Mouse (Mus musculus) heart, embryonic 10.5 days (tissue): ENCODE measurements around the gene Smpd3. TPM values are rescaled to one million over a fixed set of nuclear protein-coding genes. Genes with fewer than 3 reads are reported as not detected.

Experiments used
- DNase-seq: peaks from one replicate; pipeline ENCODE4 v3.0.0-alpha.2; 2017; ENCODE audit warnings: low spot score
- H3K27ac ChIP-seq: fragments of 300-500 bp; sonication (generic); 2 replicates; pipeline ENCODE4 v1.5.1; 2016; ENCODE audit warnings: mild to moderate bottlenecking
- H3K27me3 ChIP-seq: fragments of 300-500 bp; sonication (generic); 2 replicates; pipeline ENCODE4 v1.6.1; 2016; ENCODE audit warnings: mild to moderate bottlenecking; ENCODE audit not compliant: poor library complexity, insufficient read depth, severe bottlenecking
- H3K36me3 ChIP-seq: fragments of 300-500 bp; sonication (generic); 2 replicates; pipeline ENCODE4 v1.6.1; 2016; ENCODE audit warnings: mild to moderate bottlenecking, moderate library complexity
- H3K4me1 ChIP-seq: fragments of 300-500 bp; sonication (generic); 2 replicates; pipeline ENCODE4 v1.6.1; 2016; ENCODE audit warnings: mild to moderate bottlenecking
- H3K4me3 ChIP-seq: fragments of 300-500 bp; sonication (generic); 2 replicates; pipeline ENCODE4 v1.5.1; 2016; ENCODE audit warnings: mild to moderate bottlenecking, moderate library complexity
- H3K9me3 ChIP-seq: fragments of 300-500 bp; sonication (generic); 2 replicates; pipeline ENCODE4 v1.6.1; 2016; ENCODE audit warnings: mild to moderate bottlenecking, moderate library complexity
- WGBS: fragments of 180-500 bp; shearing (Covaris S2); methylation state at CpG from one replicate; pipeline ENCODE4 v1.1.7; 2016; 5-methylcytosine and 5-hydroxymethylcytosine counted together
- polyA plus RNA-seq: library from polyadenylated mRNA; unstranded; fragments of >200 nt; fragmentation: Nextera tagmentation; extraction: Ambion mirVana; gene quantifications from 2 replicates; pipeline ENCODE4 v1.2.1, GENCODE M21; 2016

The Smpd3 gene
- polyA plus RNA-seq, 1 experiment from 2014 or later = 3.8 TPM

GRCm38 (mm10) chr8:106273468-106273867 lies 64.3 kb downstream of the Smpd3 start:
- Histone ChIP-seq H3K27ac (peak overlapping the region; percentile 82), H3K4me3 (no peak overlapping the region), H3K27me3 (peaks cover 8% of the 10 kb centered on the region; the same call in 1 of the 2 replicates), H3K9me3 (no peaks in the 10 kb centered on the region), H3K36me3 (no peaks in the 10 kb centered on the region), H3K4me1 (peaks cover 51% of the 10 kb centered on the region)
- WGBS = 84% methylated on average over 3 of the region's 3 CpGs
- no peak for DNase-seq

- no peaks in the 10 kb centered on the region for H3K36me3 ChIP-seq
- H3K4me3 ChIP-seq = peak overlapping the region; percentile 13; the same call in 1 of the 2 replicates
- peaks cover 5% of the 10 kb centered on the region; the same call in 1 of the 2 replicates for H3K27me3 ChIP-seq
- 27% methylated on average over 4 of the region's 4 CpGs for WGBS
- no peaks in the 10 kb centered on the region for H3K9me3 ChIP-seq
- no peak for DNase-seq
- peaks cover 53% of the 10 kb centered on the region for H3K4me1 ChIP-seq
- peak overlapping the region; percentile 82 for H3K27ac ChIP-seq
These were observed 66.4 kb downstream of the Smpd3 start for GRCm38 (mm10) chr8:106271378-106271777.

GRCm38 (mm10) chr8:106270804-106271203 lies 67.0 kb downstream of the Smpd3 start:
- H3K4me1 ChIP-seq = peaks cover 53% of the 10 kb centered on the region
- H3K9me3 ChIP-seq = no peaks in the 10 kb centered on the region
- H3K36me3 ChIP-seq = no peaks in the 10 kb centered on the region
- no peak for DNase-seq
- H3K4me3 ChIP-seq = peak overlapping the region; percentile 7; the same call in 1 of the 2 replicates
- H3K27ac ChIP-seq = peak overlapping the region; percentile 82
- H3K27me3 ChIP-seq = peaks cover 5% of the 10 kb centered on the region; the same call in 1 of the 2 replicates
- WGBS = 35% methylated on average over 5 of the region's 5 CpGs

- H3K9me3 ChIP-seq = no peaks in the 10 kb centered on the region
- H3K27me3 ChIP-seq = peaks cover 5% of the 10 kb centered on the region; the same call in 1 of the 2 replicates
- H3K36me3 ChIP-seq = no peaks in the 10 kb centered on the region
- no peak for DNase-seq
- peak overlapping the region; percentile 62; the same call in 1 of the 2 replicates for H3K27ac ChIP-seq
- H3K4me3 ChIP-seq = no peak overlapping the region
- peaks cover 63% of the 10 kb centered on the region for H3K4me1 ChIP-seq
- WGBS = 68% methylated on average over 5 of the region's 5 CpGs
These were observed 69.0 kb downstream of the Smpd3 start for GRCm38 (mm10) chr8:106268710-106269346.

GRCm38 (mm10) chr8:106265398-106265797 lies 72.4 kb downstream of the Smpd3 start:
- H3K27me3 ChIP-seq = peaks cover 5% of the 10 kb centered on the region; the same call in 1 of the 2 replicates
- WGBS = 86% methylated on average over 17 of the region's 17 CpGs
- no peaks in the 10 kb centered on the region for H3K9me3 ChIP-seq
- DNase-seq = no peak
- no peak overlapping the region for H3K4me3 ChIP-seq
- H3K27ac ChIP-seq = peak overlapping the region; percentile 16; the same call in 1 of the 2 replicates
- H3K4me1 ChIP-seq = peaks cover 58% of the 10 kb centered on the region
- no peaks in the 10 kb centered on the region for H3K36me3 ChIP-seq

- peaks cover 4% of the 10 kb centered on the region; the same call in 1 of the 2 replicates for H3K27me3 ChIP-seq
- DNase-seq = no peak
- H3K4me1 ChIP-seq = peaks cover 44% of the 10 kb centered on the region
- H3K27ac ChIP-seq = no peak overlapping the region
- no peaks in the 10 kb centered on the region for H3K9me3 ChIP-seq
- H3K4me3 ChIP-seq = no peak overlapping the region
- H3K36me3 ChIP-seq = peaks cover 5% of the 10 kb centered on the region; the same call in 1 of the 2 replicates
- WGBS = 93% methylated on average over 4 of the region's 4 CpGs
These were observed 73.9 kb downstream of the Smpd3 start for GRCm38 (mm10) chr8:106263928-106264327.

GRCm38 (mm10) chr8:106262343-106262742 lies 75.4 kb downstream of the Smpd3 start:
- Histone ChIP-seq H3K27me3 (no peaks in the 10 kb centered on the region), H3K27ac (no peak overlapping the region), H3K36me3 (peaks cover 5% of the 10 kb centered on the region; the same call in 1 of the 2 replicates), H3K4me1 (peaks cover 41% of the 10 kb centered on the region), H3K9me3 (no peaks in the 10 kb centered on the region), H3K4me3 (no peak overlapping the region)
- 50% methylated on average over 5 of the region's 5 CpGs for WGBS
- no peak for DNase-seq

- Histone ChIP-seq H3K4me3 (no peak overlapping the region), H3K27ac (no peak overlapping the region), H3K36me3 (peaks cover 5% of the 10 kb centered on the region; the same call in 1 of the 2 replicates), H3K4me1 (peaks cover 53% of the 10 kb centered on the region), H3K27me3 (no peaks in the 10 kb centered on the region), H3K9me3 (no peaks in the 10 kb centered on the region)
- 81% methylated on average over 4 of the region's 4 CpGs for WGBS
- no peak for DNase-seq
These were observed 76.9 kb downstream of the Smpd3 start for GRCm38 (mm10) chr8:106260894-106261293.

GRCm38 (mm10) chr8:106259579-106260255 lies 78.1 kb downstream of the Smpd3 start:
- Histone ChIP-seq H3K27me3 (no peaks in the 10 kb centered on the region), H3K27ac (no peak overlapping the region), H3K36me3 (peaks cover 5% of the 10 kb centered on the region; the same call in 1 of the 2 replicates), H3K4me3 (no peak overlapping the region), H3K9me3 (no peaks in the 10 kb centered on the region), H3K4me1 (peaks cover 59% of the 10 kb centered on the region)
- no peak for DNase-seq
- 88% methylated on average over 10 of the region's 10 CpGs for WGBS

- no peaks in the 10 kb centered on the region for H3K27me3 ChIP-seq
- 25% methylated on average over 1 of the region's 1 CpGs for WGBS
- H3K36me3 ChIP-seq = peaks cover 14% of the 10 kb centered on the region
These were observed 79.6 kb downstream of the Smpd3 start for GRCm38 (mm10) chr8:106258169-106258568.

GRCm38 (mm10) chr8:106250186-106250585 lies 87.6 kb downstream of the Smpd3 start:
- no peaks in the 10 kb centered on the region for H3K9me3 ChIP-seq
- peaks cover 27% of the 10 kb centered on the region for H3K4me1 ChIP-seq
- H3K27ac ChIP-seq = no peak overlapping the region
- H3K36me3 ChIP-seq = peaks cover 83% of the 10 kb centered on the region
- H3K4me3 ChIP-seq = no peak overlapping the region
- no peaks in the 10 kb centered on the region for H3K27me3 ChIP-seq
- DNase-seq = no peak
- 49% methylated on average over 4 of the region's 4 CpGs for WGBS

More at GRCm38 (mm10) chr8:106258169-106258568, 79.6 kb downstream of the Smpd3 start:
- no peak overlapping the region for H3K27ac ChIP-seq
- no peaks in the 10 kb centered on the region for H3K9me3 ChIP-seq
- H3K4me3 ChIP-seq = no peak overlapping the region
- DNase-seq = no peak
- H3K4me1 ChIP-seq = peaks cover 53% of the 10 kb centered on the region

GRCm38 (mm10) chr8:106237106-106237505 lies 100.7 kb downstream of the Smpd3 start:
- no peak for DNase-seq
- no peaks in the 10 kb centered on the region for H3K4me1 ChIP-seq
- no peaks in the 10 kb centered on the region for H3K9me3 ChIP-seq
- peaks cover 80% of the 10 kb centered on the region for H3K36me3 ChIP-seq
- H3K4me3 ChIP-seq = no peak overlapping the region
- no peak overlapping the region for H3K27ac ChIP-seq
- WGBS = 92% methylated on average over 5 of the region's 5 CpGs
- no peaks in the 10 kb centered on the region for H3K27me3 ChIP-seq
